Mouse (Mus musculus): Measurements from ENCODE around the gene Ppfibp2. TPM values are rescaled to one million over a fixed set of nuclear protein-coding genes. Genes with fewer than 3 reads are reported as not detected.

Gene Ppfibp2
- total RNA-seq, 2 experiments from 2014 or later, result 13.0 to 17.5 TPM

GRCm38 (mm10) chr7:107661189-107661842 is 66.3 kb downstream of the Ppfibp2 start:
- DNase-seq, result peak; percentile 80 to 87
- intact Hi-C loops (cut with DNase I), result loop anchor here (1.0 to 2.0 kb wide), 3 partner anchors 47 to 87 kb away; no protein-coding TSS in a partner anchor

- intact Hi-C loops (cut with DNase I), result loop anchor here (1.0 to 2.0 kb wide), 3 partner anchors 46 to 87 kb away; no protein-coding TSS in a partner anchor
Measured at GRCm38 (mm10) chr7:107661843-107662281, 66.9 kb downstream of the Ppfibp2 start.

GRCm38 (mm10) chr7:107663621-107664020 is 68.6 kb downstream of the Ppfibp2 start:
- intact Hi-C loops (cut with DNase I), result no loop called here
- no peak for DNase-seq

More at GRCm38 (mm10) chr7:107661843-107662281, 66.9 kb downstream of the Ppfibp2 start:
- DNase-seq, result no peak

- peak; percentile 68 to 72 for DNase-seq
- intact Hi-C loops (cut with DNase I), result no loop called here
Measured at GRCm38 (mm10) chr7:107664063-107665056, 69.4 kb downstream of the Ppfibp2 start.

GRCm38 (mm10) chr7:107665221-107665585 is 70.2 kb downstream of the Ppfibp2 start:
- peak in 1 of 2 experiments; percentile 45 for DNase-seq
- intact Hi-C loops (cut with DNase I), result no loop called here

- intact Hi-C loops (cut with DNase I), result no loop called here
- DNase-seq, result peak; percentile 71 to 75
Measured at GRCm38 (mm10) chr7:107665586-107666261, 70.7 kb downstream of the Ppfibp2 start.

- DNase-seq, result peak; percentile 42 to 53
- intact Hi-C loops (cut with DNase I), result no loop called here
Measured at GRCm38 (mm10) chr7:107666262-107666902, 71.4 kb downstream of the Ppfibp2 start.

GRCm38 (mm10) chr7:107668514-107668913 is 73.5 kb downstream of the Ppfibp2 start:
- intact Hi-C loops (cut with DNase I), result no loop called here

GRCm38 (mm10) chr7:107675224-107675623 is 80.2 kb downstream of the Ppfibp2 start:
- intact Hi-C loops (cut with DNase I), result no loop called here
- no peak for DNase-seq

More at GRCm38 (mm10) chr7:107668514-107668913, 73.5 kb downstream of the Ppfibp2 start:
- no peak for DNase-seq

GRCm38 (mm10) chr7:107680151-107680852 is 85.3 kb downstream of the Ppfibp2 start:
- no peak for DNase-seq
- intact Hi-C loops (cut with DNase I), result no loop called here

- DNase-seq, result no peak
- intact Hi-C loops (cut with DNase I), result no loop called here
Measured at GRCm38 (mm10) chr7:107681306-107681705, 86.3 kb downstream of the Ppfibp2 start.

GRCm38 (mm10) chr7:107683162-107683561 is 88.2 kb downstream of the Ppfibp2 start:
- DNase-seq, result no peak
- intact Hi-C loops (cut with DNase I), result no loop called here

- DNase-seq, result no peak
- intact Hi-C loops (cut with DNase I), result no loop called here
Measured at GRCm38 (mm10) chr7:107683622-107684021, 88.6 kb downstream of the Ppfibp2 start.

- intact Hi-C loops (cut with DNase I), result no loop called here
Measured at GRCm38 (mm10) chr7:107685238-107685954, 90.4 kb downstream of the Ppfibp2 start.

GRCm38 (mm10) chr7:107685955-107686285 is 90.9 kb downstream of the Ppfibp2 start:
- intact Hi-C loops (cut with DNase I), result no loop called here

More at GRCm38 (mm10) chr7:107685238-107685954, 90.4 kb downstream of the Ppfibp2 start:
- DNase-seq, result no peak

GRCm38 (mm10) chr7:107687412-107687811 is 92.4 kb downstream of the Ppfibp2 start:
- intact Hi-C loops (cut with DNase I), result no loop called here

More at GRCm38 (mm10) chr7:107685955-107686285, 90.9 kb downstream of the Ppfibp2 start:
- DNase-seq, result no peak

GRCm38 (mm10) chr7:107688040-107688439 is 93.0 kb downstream of the Ppfibp2 start:
- no peak for DNase-seq
- intact Hi-C loops (cut with DNase I), result no loop called here

More at GRCm38 (mm10) chr7:107687412-107687811, 92.4 kb downstream of the Ppfibp2 start:
- no peak for DNase-seq

GRCm38 (mm10) chr7:107690426-107691221 is 95.6 kb downstream of the Ppfibp2 start:
- intact Hi-C loops (cut with DNase I), result no loop called here
- peak; percentile 17 to 29 for DNase-seq

All from heart, postnatal 10 days (tissue).